In the genomic region with DNA sequence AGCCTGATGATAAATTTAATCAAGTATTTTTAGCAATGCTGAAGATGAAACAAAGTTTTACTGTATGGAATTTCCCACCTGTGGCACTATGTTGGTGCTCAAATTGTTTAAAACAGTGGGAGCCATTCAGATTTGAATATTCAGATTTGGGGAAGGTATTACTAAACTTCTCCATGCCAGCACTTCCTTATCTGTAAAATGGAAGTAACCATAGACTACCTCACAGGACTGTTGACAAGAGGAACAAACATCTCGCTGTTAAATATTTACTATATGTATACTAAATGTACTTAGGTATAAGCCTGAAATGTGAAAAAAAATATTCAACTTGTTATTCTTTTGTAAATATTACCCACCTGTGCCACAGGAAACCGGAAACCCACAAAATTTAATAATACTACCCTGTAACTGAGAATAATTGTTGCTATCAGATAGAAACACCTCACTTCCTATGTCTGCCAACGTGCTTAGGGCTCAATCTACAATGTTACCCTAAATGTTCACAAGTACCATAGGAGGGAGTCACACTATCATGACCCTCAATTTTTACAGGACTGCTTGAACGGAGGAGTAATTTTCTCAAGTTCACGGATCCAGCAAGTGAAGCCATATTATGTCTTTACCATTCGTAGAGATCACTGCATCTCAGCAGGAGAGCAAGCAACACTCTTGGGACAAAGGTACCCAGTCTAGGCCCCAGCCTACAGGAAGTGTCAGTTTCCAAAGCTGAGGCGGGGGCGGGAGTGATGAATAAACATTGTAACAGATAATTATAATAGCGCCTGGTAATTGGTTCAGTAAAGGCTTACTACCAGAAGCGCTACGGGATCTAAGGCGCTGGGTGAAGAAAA, we compare ENCODE assay signal across 8 mouse cellular contexts. TPM values are rescaled to one million over a fixed set of nuclear protein-coding genes. Genes with fewer than 3 reads are reported as not detected.
DNase-seq lines count a peak whose midpoint lies in the region; ATAC-seq and TF ChIP-seq lines count a peak whose summit lies in the region.

No protein-coding gene starts in this region.

- H3K4me1 ChIP-seq in liver, adult 2 months (ENCODE audit: control insufficient read depth, insufficient read depth, low read length) = peaks cover 5% of the 10 kb centered on the region
- peaks cover 4% of the 10 kb centered on the region; the same call in 1 of the 2 replicates for H3K4me1 ChIP-seq in embryonic facial prominence, embryonic 12.5 days
- H3K4me1 ChIP-seq in intestine, embryonic 16.5 days (ENCODE audit: control insufficient read depth, insufficient read depth, low read length) = peaks cover 10% of the 10 kb centered on the region; the same call in 1 of the 2 replicates
- H3K4me1 ChIP-seq in neural tube, embryonic 12.5 days = no peaks in the 10 kb centered on the region

- H3K36me3 ChIP-seq in liver, adult 2 months (ENCODE audit: control insufficient read depth, insufficient read depth, low read length) = peaks cover 11% of the 10 kb centered on the region; the same call in 1 of the 2 replicates
- H3K36me3 ChIP-seq in embryonic facial prominence, embryonic 12.5 days = peaks cover 13% of the 10 kb centered on the region
- peaks cover 8% of the 10 kb centered on the region for H3K36me3 ChIP-seq in intestine, embryonic 16.5 days (ENCODE audit: control insufficient read depth, insufficient read depth, low read length)
- peaks cover 11% of the 10 kb centered on the region for H3K36me3 ChIP-seq in neural tube, embryonic 12.5 days

- peak overlapping the region; percentile 78 for H3K4me2 ChIP-seq in embryonic facial prominence, embryonic 12.5 days (replicated peaks)
- peak overlapping the region; percentile 74 for H3K4me2 ChIP-seq in intestine, embryonic 16.5 days (ENCODE audit: low read depth, low read length)
- H3K4me2 ChIP-seq in neural tube, embryonic 12.5 days (replicated peaks) = peak overlapping the region; percentile 91

- WGBS in liver, adult 2 months = 16% methylated on average over 12 of the region's 12 CpGs
- WGBS in embryonic facial prominence, embryonic 12.5 days = 16% methylated on average over 12 of the region's 12 CpGs
- WGBS in intestine, embryonic 16.5 days = 13% methylated on average over 12 of the region's 12 CpGs
- 16% methylated on average over 12 of the region's 12 CpGs for WGBS in neural tube, embryonic 12.5 days

- H3K27ac ChIP-seq in liver, adult 2 months (replicated peaks; ENCODE audit: insufficient read depth, low read depth, low read length) = peak overlapping the region; percentile 62
- no peak overlapping the region for H3K27ac ChIP-seq in embryonic facial prominence, embryonic 12.5 days
- peak overlapping the region; percentile 68 for H3K27ac ChIP-seq in intestine, embryonic 16.5 days (ENCODE audit: low read length)
- H3K27ac ChIP-seq in neural tube, embryonic 12.5 days = no peak overlapping the region

- ATAC-seq in embryonic facial prominence, embryonic 12.5 days (ENCODE audit: insufficient number of reproducible peaks, insufficient read depth, low FRiP score, low TSS enrichment) = no peak
- peak; percentile 41 for ATAC-seq in intestine, embryonic 16.5 days
- peak; percentile 38 for ATAC-seq in neural tube, embryonic 12.5 days (ENCODE audit: low FRiP score, low read depth)

- intact Hi-C loops in left cerebral cortex, postnatal 10 days (cut with DNase I) = no loop called here

- H3K27me3 ChIP-seq in liver, adult 2 months (ENCODE audit: control insufficient read depth, insufficient read depth, low read length) = no peaks in the 10 kb centered on the region
- no peaks in the 10 kb centered on the region for H3K27me3 ChIP-seq in embryonic facial prominence, embryonic 12.5 days
- no peaks in the 10 kb centered on the region for H3K27me3 ChIP-seq in intestine, embryonic 16.5 days (replicated peaks; ENCODE audit: control insufficient read depth, insufficient read depth, low read length)
- H3K27me3 ChIP-seq in neural tube, embryonic 12.5 days (replicated peaks) = no peaks in the 10 kb centered on the region

- no peak for DNase-seq in liver, adult 2 months (ENCODE audit: extremely low read depth, low read depth, low spot score)
- DNase-seq in liver = no peak
- no peak for DNase-seq in spleen, postnatal 10 days (ENCODE audit: low spot score in 2 of 2)
- DNase-seq in left cerebral cortex, postnatal 10 days (ENCODE audit: extremely low spot score in 1 of 2, low spot score in 2 of 2) = no peak
- no peak for DNase-seq in gastrocnemius, adult 8-10 months (ENCODE audit: low spot score in 2 of 2)

- H3K4me3 ChIP-seq in liver, adult 2 months (ENCODE audit: insufficient read depth, low read depth, low read length) = peak overlapping the region; percentile 95
- H3K4me3 ChIP-seq in embryonic facial prominence, embryonic 12.5 days = peak overlapping the region; percentile 73
- peak overlapping the region; percentile 87 for H3K4me3 ChIP-seq in intestine, embryonic 16.5 days (ENCODE audit: low read length)
- H3K4me3 ChIP-seq in neural tube, embryonic 12.5 days = peak overlapping the region; percentile 78

- no peak for TF ChIP-seq CTCF in liver, adult 2 months (IDR thresholded peaks at IDR 0.05; ENCODE audit: low read depth, low read length)

- no peaks in the 10 kb centered on the region for H3K9me3 ChIP-seq in embryonic facial prominence, embryonic 12.5 days
- H3K9me3 ChIP-seq in intestine, embryonic 16.5 days (ENCODE audit: control insufficient read depth, low read length) = no peaks in the 10 kb centered on the region
- no peaks in the 10 kb centered on the region for H3K9me3 ChIP-seq in neural tube, embryonic 12.5 days

- H3K9ac ChIP-seq in liver, adult 2 months (ENCODE audit: low read depth, low read length) = peak overlapping the region; percentile 21; the same call in 1 of the 2 replicates
- peak overlapping the region; percentile 73; the same call in 1 of the 2 replicates for H3K9ac ChIP-seq in embryonic facial prominence, embryonic 12.5 days
- H3K9ac ChIP-seq in intestine, embryonic 16.5 days (ENCODE audit: low read depth, low read length) = peak overlapping the region; percentile 82
- peak overlapping the region; percentile 78 for H3K9ac ChIP-seq in neural tube, embryonic 12.5 days

- H3K79me2 ChIP-seq in liver, adult 2 months (ENCODE audit: control insufficient read depth, insufficient read depth, low read length) = no peaks in the 10 kb centered on the region

- TF ChIP-seq POLR2A in liver, adult 2 months (IDR thresholded peaks at IDR 0.05; ENCODE audit: extremely low read depth, insufficient read depth, low read length) = no peak

RNA-seq across cellular contexts. Expression of a gene that starts 0.6 kb away (rescaled TPM):
- 7.1 and 10.4 TPM in 2 replicates for total RNA-seq in liver, adult 2 months (2014; rRNA removed)
- polyA plus RNA-seq in liver, adult 2 months (2012; rRNA removed) = 41.3 and 50.3 TPM in 2 replicates
- polyA plus RNA-seq in embryonic facial prominence, embryonic 12.5 days (2016; fragmentation: Nextera tagmentation; extraction: Ambion mirVana) = 33.1 and 34.6 TPM in 2 replicates
- 53.4 and 65.3 TPM in 2 replicates for polyA plus RNA-seq in intestine, embryonic 16.5 days (2015; fragmentation: Nextera tagmentation; extraction: Ambion mirVana)
- polyA plus RNA-seq in neural tube, embryonic 12.5 days (2016; fragmentation: Nextera tagmentation; extraction: Ambion mirVana) = 34.9 and 37.5 TPM in 2 replicates
- 10 to 100 TPM; 27.5 to 34.5 TPM for total RNA-seq in left cerebral cortex, postnatal 10 days (2021)
- total RNA-seq in gastrocnemius, adult 8-10 months (2022) = 10 to 100 TPM; 23.5 to 34.0 (median 29.5) TPM

RNA-seq across cellular contexts. Expression of a gene that starts 12.6 kb away (rescaled TPM):
- not detected in 2 replicates for total RNA-seq in liver, adult 2 months (2014; rRNA removed)
- polyA plus RNA-seq in liver, adult 2 months (2012; rRNA removed) = 0.10 TPM in 1 of 2 replicates, not detected in the other
- 5.5 and 6.9 TPM in 2 replicates for polyA plus RNA-seq in embryonic facial prominence, embryonic 12.5 days (2016; fragmentation: Nextera tagmentation; extraction: Ambion mirVana)
- 1.2 and 1.6 TPM in 2 replicates for polyA plus RNA-seq in intestine, embryonic 16.5 days (2015; fragmentation: Nextera tagmentation; extraction: Ambion mirVana)
- polyA plus RNA-seq in neural tube, embryonic 12.5 days (2016; fragmentation: Nextera tagmentation; extraction: Ambion mirVana) = 40.0 and 41.4 TPM in 2 replicates
- 10 to 100 TPM; 14.5 to 16.7 TPM for total RNA-seq in left cerebral cortex, postnatal 10 days (2021)
- total RNA-seq in gastrocnemius, adult 8-10 months (2022) = not detected

RNA-seq across cellular contexts. Expression of a gene that starts 31.9 kb away (rescaled TPM):
- total RNA-seq in liver, adult 2 months (2014; rRNA removed) = 9.0 and 12.4 TPM in 2 replicates
- 44.0 and 52.6 TPM in 2 replicates for polyA plus RNA-seq in liver, adult 2 months (2012; rRNA removed)
- 182 and 194 TPM in 2 replicates for polyA plus RNA-seq in embryonic facial prominence, embryonic 12.5 days (2016; fragmentation: Nextera tagmentation; extraction: Ambion mirVana)
- 89.7 and 90.7 TPM in 2 replicates for polyA plus RNA-seq in intestine, embryonic 16.5 days (2015; fragmentation: Nextera tagmentation; extraction: Ambion mirVana)
- 79.5 and 81.0 TPM in 2 replicates for polyA plus RNA-seq in neural tube, embryonic 12.5 days (2016; fragmentation: Nextera tagmentation; extraction: Ambion mirVana)
- total RNA-seq in left cerebral cortex, postnatal 10 days (2021) = 10 to 100 TPM; 28.4 to 35.9 TPM
- total RNA-seq in gastrocnemius, adult 8-10 months (2022) = 1 to 10 TPM; 2.8 to 6.3 (median 3.7) TPM

RNA-seq across cellular contexts. Expression of a gene that starts 36.6 kb away (rescaled TPM):
- total RNA-seq in liver, adult 2 months (2014; rRNA removed) = 77.8 and 85.8 TPM in 2 replicates
- polyA plus RNA-seq in liver, adult 2 months (2012; rRNA removed) = 876 and 1,262 TPM in 2 replicates
- 253 and 263 TPM in 2 replicates for polyA plus RNA-seq in embryonic facial prominence, embryonic 12.5 days (2016; fragmentation: Nextera tagmentation; extraction: Ambion mirVana)
- polyA plus RNA-seq in intestine, embryonic 16.5 days (2015; fragmentation: Nextera tagmentation; extraction: Ambion mirVana) = 249 and 267 TPM in 2 replicates
- 250 and 276 TPM in 2 replicates for polyA plus RNA-seq in neural tube, embryonic 12.5 days (2016; fragmentation: Nextera tagmentation; extraction: Ambion mirVana)
- 100 to 1,000 TPM; 103 to 105 TPM for total RNA-seq in left cerebral cortex, postnatal 10 days (2021)
- 100 to 1,000 TPM; 104 to 126 (median 117) TPM for total RNA-seq in gastrocnemius, adult 8-10 months (2022)

RNA-seq across cellular contexts. Expression of a gene that starts 45.8 kb away (rescaled TPM):
- total RNA-seq in liver, adult 2 months (2014; rRNA removed) = 2.2 and 2.3 TPM in 2 replicates
- polyA plus RNA-seq in liver, adult 2 months (2012; rRNA removed) = 2.6 and 4.1 TPM in 2 replicates
- polyA plus RNA-seq in embryonic facial prominence, embryonic 12.5 days (2016; fragmentation: Nextera tagmentation; extraction: Ambion mirVana) = 4.8 and 5.2 TPM in 2 replicates
- polyA plus RNA-seq in intestine, embryonic 16.5 days (2015; fragmentation: Nextera tagmentation; extraction: Ambion mirVana) = 93.8 and 111 TPM in 2 replicates
- polyA plus RNA-seq in neural tube, embryonic 12.5 days (2016; fragmentation: Nextera tagmentation; extraction: Ambion mirVana) = 5.6 and 5.7 TPM in 2 replicates
- total RNA-seq in left cerebral cortex, postnatal 10 days (2021) = 1 to 10 TPM; 2.1 to 2.2 TPM
- 1 to 10 TPM in 2 of 4 experiments, under 1 TPM in 2; 0.46 to 1.9 (median 0.89) TPM for total RNA-seq in gastrocnemius, adult 8-10 months (2022)

Comparison
In these comparisons a context has a peak if more than half of its experiments do, and no peak if none do; other contexts are left out.
1. H3K27ac ChIP-seq: peak in liver, adult 2 months (single experiment) and intestine, embryonic 16.5 days (single experiment); none in embryonic facial prominence, embryonic 12.5 days (single experiment) and neural tube, embryonic 12.5 days (single experiment).
2. H3K9ac ChIP-seq: peak in every context shown above with its lines; median percentile 82 in intestine, embryonic 16.5 days; 78 in neural tube, embryonic 12.5 days; 73 in embryonic facial prominence, embryonic 12.5 days; 21 in liver, adult 2 months.
3. Peak in every context shown above with its lines, with median percentiles within 50 percentile points of each other: H3K4me3 ChIP-seq and H3K4me2 ChIP-seq.